Mouse (Mus musculus): ENCODE measurements around the gene Coro1c.
"Not testable (repeated sequence)": the region's sequence is repeated elsewhere in the genome, so short reads cannot be mapped to it uniquely, and the experiment has no call there.

Gene Coro1c

DNA sequence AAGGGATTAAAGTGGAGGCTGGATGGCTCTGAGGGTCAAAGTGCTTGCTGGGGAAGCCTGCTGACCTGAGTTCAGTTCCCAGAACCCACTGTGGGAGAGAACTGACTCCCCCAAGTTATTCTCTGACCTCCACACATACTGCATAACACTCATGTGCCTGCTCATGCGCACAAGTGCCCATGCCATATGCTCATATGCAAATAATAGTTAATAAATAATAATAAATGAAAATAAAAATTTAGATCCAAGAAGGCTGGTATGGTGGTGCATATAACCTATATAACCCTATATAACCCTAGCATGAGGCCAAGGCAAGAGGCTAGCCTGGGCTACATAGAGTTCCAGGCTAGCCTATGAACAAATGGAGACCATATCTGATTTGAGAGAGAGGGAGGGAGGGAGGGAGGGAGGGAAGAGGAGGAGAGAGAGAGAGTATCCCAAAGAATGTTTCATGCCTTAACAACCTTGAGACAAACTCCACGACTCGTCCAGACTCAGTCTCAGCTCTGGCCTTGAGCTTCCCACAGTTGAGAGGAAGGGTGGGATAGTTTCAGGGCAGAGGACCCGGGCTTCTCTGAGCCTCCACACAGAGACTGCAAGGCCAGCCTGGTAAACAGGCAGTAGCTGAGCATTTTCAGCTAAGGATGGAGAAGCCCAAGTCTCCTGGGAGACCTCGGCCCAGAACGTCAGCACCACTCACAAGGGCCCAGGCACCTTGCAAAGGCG lies 78.8 kb downstream of the Coro1c start:
- no peak for DNase-seq (ENCODE audit: low read depth, low spot score)

DNA sequence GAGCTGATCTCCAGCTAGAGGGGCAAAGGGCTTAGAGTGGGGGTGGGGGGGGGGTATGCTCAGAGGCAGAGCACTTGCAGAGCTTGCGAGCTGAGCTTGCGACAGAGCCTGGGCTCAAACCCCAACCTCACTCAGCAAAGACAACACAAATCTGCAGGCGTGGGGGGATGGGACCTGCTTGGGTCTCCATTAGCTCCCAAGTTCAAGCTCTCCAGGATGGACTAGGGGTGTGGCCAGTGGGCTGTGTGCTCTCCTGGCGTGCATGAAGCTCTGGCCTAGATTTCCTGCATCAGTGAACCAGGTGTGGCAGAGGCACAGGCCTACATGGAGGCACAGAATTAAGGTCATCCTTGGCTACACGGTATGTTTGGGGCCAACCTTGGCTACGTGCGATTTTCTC lies 80.1 kb downstream of the Coro1c start:
- DNase-seq (ENCODE audit: low read depth, low spot score) = no peak

DNA sequence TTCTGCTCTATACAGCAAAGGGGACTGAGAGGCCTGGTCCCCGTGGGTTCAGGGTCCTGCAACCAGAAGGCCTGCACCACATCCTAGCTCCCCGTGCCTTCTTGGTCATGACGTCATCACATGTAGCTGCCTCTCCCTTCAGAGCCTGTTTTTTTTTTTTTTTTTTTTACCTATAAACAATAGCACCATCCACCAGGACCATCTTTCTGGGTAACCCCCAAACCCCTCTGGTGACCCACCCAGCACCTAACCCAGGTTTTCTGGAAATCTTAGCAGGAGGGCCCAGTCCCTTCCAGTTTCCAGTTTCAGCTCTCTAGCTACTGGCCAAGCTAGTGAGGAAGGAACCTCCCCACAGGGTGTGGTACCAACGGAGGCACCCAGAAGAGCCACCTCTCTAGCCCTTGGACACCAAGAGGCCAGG lies 80.6 kb downstream of the Coro1c start:
- no peak for DNase-seq (ENCODE audit: low read depth, low spot score)

GRCm38 (mm10) chr5:113826619-113827018 lies 81.9 kb downstream of the Coro1c start:
- no peak for DNase-seq (ENCODE audit: low read depth, low spot score)

DNA sequence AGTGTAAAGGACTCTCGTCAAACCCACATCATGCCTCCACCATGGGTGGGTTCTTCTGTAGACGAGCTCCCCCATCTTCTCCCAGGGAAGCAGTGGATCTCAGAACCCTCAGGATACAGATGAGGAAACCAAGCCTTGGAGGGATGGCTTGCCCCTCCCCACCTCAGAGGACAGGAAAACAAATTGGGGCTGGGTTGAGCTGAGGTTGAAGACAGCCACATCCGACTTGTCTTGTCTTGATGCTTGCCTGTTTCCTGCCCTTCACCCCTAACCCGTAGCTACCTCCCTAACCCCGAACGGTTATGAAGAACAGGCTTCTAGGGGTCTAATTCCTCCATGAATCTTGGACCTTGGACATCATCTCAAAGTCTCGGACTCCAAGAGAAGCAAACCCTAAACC lies 83.0 kb downstream of the Coro1c start:
- DNase-seq (ENCODE audit: low read depth, low spot score) = no peak

- no peak for DNase-seq (ENCODE audit: low read depth, low spot score)
These were observed 84.3 kb downstream of the Coro1c start for GRCm38 (mm10) chr5:113824228-113824627.

- DNase-seq (ENCODE audit: low read depth, low spot score) = no peak
These were observed 90.0 kb downstream of the Coro1c start for GRCm38 (mm10) chr5:113818572-113818971.

- no peak for DNase-seq (ENCODE audit: low read depth, low spot score)
These were observed 92.9 kb downstream of the Coro1c start for GRCm38 (mm10) chr5:113815638-113816152.

- DNase-seq (ENCODE audit: low read depth, low spot score) = no peak
These were observed 93.5 kb downstream of the Coro1c start for GRCm38 (mm10) chr5:113815041-113815389.

- no peak for DNase-seq (ENCODE audit: low read depth, low spot score)
These were observed 94.2 kb downstream of the Coro1c start for GRCm38 (mm10) chr5:113814111-113815040.

- no peak for DNase-seq (ENCODE audit: low read depth, low spot score)
These were observed 95.0 kb downstream of the Coro1c start for GRCm38 (mm10) chr5:113813608-113814007.

GRCm38 (mm10) chr5:113812638-113813037 lies 95.9 kb downstream of the Coro1c start:
- no peak for DNase-seq (ENCODE audit: low read depth, low spot score)

DNA sequence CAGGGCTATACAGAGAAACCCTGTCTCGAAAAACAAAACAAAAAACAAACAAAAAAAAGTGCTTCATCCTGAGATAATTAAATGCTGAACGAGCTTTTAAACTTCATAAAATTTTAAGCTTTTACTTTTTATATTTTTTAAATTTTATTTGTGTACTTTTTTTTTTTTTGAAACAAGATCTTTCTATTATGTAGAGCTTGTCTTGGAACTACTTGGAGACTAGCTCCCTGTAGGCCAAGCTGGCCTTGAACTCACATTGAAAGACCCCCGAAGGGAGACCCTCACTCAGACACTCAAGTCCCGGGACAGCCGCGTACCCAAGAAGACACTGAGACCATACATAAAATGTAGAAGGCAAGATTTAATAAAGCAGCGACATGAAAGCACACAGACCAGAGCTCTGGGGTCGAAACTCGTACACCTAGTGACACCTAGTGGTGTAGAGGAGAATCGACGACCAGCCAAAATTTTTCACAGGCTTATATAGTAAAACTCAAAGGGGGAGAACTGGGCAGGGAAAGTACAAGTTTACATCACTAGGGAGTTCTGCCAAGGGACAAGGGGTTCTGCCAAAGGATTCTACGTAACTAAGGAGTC lies 96.6 kb downstream of the Coro1c start:
- not testable (repeated sequence) for DNase-seq (ENCODE audit: low read depth, low spot score)

DNA sequence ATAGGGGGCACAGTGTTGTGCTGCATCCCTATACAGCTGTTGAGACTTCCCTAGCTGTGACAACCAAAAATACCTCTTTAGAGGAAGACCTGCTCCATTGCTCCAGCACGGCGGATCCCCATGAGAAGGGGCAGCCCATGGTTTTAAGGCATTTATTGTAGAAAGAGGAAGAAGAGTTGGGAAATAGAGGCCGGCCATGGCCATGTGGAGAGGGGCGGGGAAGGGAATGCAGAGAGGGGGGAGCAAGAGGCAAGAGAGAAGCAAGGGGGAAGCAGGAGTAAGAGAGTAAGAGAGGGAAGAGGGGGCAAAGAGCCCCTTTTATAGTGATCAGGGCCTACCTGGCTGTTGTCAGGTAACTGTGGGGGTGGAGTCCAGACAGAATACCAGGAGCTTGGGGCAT lies 98.4 kb downstream of the Coro1c start:
- no peak for DNase-seq (ENCODE audit: low read depth, low spot score)

DNA sequence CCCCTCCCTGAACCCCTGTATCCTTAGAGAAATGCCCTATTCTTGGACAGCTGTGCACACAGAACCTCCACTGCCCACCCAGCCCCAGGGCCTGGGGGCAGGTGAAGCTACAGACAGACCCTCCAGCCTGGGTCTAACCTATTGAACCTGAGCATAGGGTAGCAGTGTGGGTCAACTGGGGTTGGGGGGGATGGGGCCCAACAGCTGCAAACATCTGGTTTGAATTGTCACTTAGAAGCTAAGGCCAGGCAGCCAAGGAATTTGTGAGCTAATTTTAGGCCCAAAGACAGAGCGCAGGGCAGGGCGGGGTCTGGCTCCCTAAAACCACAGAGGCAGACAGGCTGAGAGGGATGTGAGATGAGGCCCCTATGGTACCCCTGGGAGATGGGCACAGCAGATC lies 100.4 kb downstream of the Coro1c start:
- no peak for DNase-seq (ENCODE audit: low read depth, low spot score)

- DNase-seq (ENCODE audit: low read depth, low spot score) = no peak
These were observed 100.8 kb downstream of the Coro1c start for GRCm38 (mm10) chr5:113807712-113808111.

DNA sequence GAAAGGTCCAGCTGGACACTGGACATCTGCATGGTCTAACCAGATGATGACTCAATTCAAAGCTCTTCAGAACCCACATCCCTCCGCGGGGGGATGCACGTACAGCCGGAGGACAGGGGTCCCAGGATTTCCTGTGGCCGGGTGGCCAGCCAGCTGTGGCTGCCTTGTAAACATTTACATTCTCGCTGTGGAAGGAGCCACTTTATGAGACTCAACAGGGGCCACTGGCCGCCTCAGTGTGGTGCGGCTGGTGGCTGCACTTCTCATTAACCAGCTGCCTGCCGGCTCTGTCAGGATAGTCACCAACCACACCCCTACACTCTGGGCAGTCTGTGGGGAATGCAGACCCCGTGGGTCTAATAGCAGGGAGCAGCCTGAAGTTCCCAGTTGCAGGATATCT lies 102.1 kb downstream of the Coro1c start:
- no peak for DNase-seq (ENCODE audit: low read depth, low spot score)

GRCm38 (mm10) chr5:113805301-113805700 lies 103.3 kb downstream of the Coro1c start:
- DNase-seq (ENCODE audit: low read depth, low spot score) = no peak

GRCm38 (mm10) chr5:113804395-113804966 lies 104.1 kb downstream of the Coro1c start:
- DNase-seq (ENCODE audit: low read depth, low spot score) = no peak

DNA sequence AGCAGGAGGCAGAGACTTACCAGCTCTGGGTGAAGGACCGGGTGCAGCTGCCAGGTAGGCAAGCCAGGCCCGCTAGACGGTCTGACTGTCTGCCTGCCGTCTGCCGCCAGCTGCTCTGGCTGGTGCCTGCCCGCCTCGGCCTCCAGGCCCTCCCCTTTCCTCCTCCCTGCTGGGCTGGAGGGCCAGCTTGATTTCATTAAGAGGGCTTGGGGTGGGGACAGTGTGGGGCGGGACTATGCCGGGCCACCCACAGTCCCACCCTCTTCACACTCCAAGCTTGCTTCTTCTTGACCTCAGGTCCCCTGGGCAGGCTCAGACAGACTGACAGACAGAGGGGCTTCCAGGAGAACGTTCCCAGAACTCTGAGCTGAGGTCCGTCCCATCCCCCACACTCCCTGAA lies 108.3 kb downstream of the Coro1c start, which contains the start of gene Tmem119:
Tmem119 (minus strand) TSS at position 237 of the 400 bp plus-strand sequence.
- DNase-seq (ENCODE audit: low read depth, low spot score) = no peak

- DNase-seq (ENCODE audit: low read depth, low spot score) = no peak
These were observed 108.9 kb downstream of the Coro1c start for GRCm38 (mm10) chr5:113799691-113800090.

- DNase-seq (ENCODE audit: low read depth, low spot score) = no peak
These were observed 110.0 kb downstream of the Coro1c start for GRCm38 (mm10) chr5:113798525-113798924.
